Mouse (Mus musculus) lung, embryonic 14.5 days (tissue): ENCODE data around the gene Kcns3. TPM values are rescaled to one million over a fixed set of nuclear protein-coding genes. Genes with fewer than 3 reads are reported as not detected.
A peak's percentile ranks its signal among the peaks of the same experiment; 100 is the strongest.
"Not testable (repeated sequence)": the region's sequence is repeated elsewhere in the genome, so short reads cannot be mapped to it uniquely, and the experiment has no call there.

Experiments
- ATAC-seq: fragments of 200-750 bp; cut with Nextera tagmentation; 2 replicates; pipeline ENCODE4 v1.8.0; 2017; ENCODE audit warnings: mild to moderate bottlenecking, moderate TSS enrichment, moderate library complexity; ENCODE audit not compliant: insufficient read depth
- DNase-seq: peaks from one replicate; pipeline ENCODE4 v3.0.0-alpha.2; 2015
- H3K27ac ChIP-seq: fragments of 300-500 bp; sonication (generic); 2 replicates; pipeline ENCODE4 v1.5.1; 2014; ENCODE audit warnings: low read depth, mild to moderate bottlenecking, moderate library complexity
- H3K27me3 ChIP-seq: fragments of 300-500 bp; sonication (generic); 2 replicates; pipeline ENCODE4 v1.6.1; 2014; ENCODE audit warnings: low read length, control low read depth; ENCODE audit not compliant: insufficient read depth
- H3K36me3 ChIP-seq: fragments of 300-500 bp; sonication (generic); 2 replicates; pipeline ENCODE4 v1.6.1; 2014; ENCODE audit warnings: control low read depth; ENCODE audit not compliant: insufficient read depth
- H3K4me1 ChIP-seq: fragments of 300-500 bp; sonication (generic); 2 replicates; pipeline ENCODE4 v1.6.1; 2014; ENCODE audit warnings: antibody characterized with exemption, control low read depth; ENCODE audit not compliant: insufficient read depth
- H3K4me2 ChIP-seq: fragments of 300-500 bp; sonication (generic); 2 replicates; pipeline ENCODE4 v1.6.1; 2014; ENCODE audit warnings: mild to moderate bottlenecking
- H3K4me3 ChIP-seq: fragments of 300-500 bp; sonication (generic); 2 replicates; pipeline ENCODE4 v1.5.1; 2014; ENCODE audit warnings: low read depth, low read length
- H3K9ac ChIP-seq: fragments of 300-500 bp; sonication (generic); 2 replicates; pipeline ENCODE4 v1.6.1; 2014
- H3K9me3 ChIP-seq: fragments of 300-500 bp; sonication (generic); 2 replicates; pipeline ENCODE4 v1.6.1; 2016; ENCODE audit warnings: low read depth, low read length, control low read depth
- CTCF ChIP-seq: IDR thresholded peaks from 2 replicates; pipeline ENCODE4 v1.5.1; 2016; ENCODE audit warnings: antibody characterized with exemption, low read depth
- WGBS: fragments of 180-500 bp; shearing (Covaris S2); extraction: QIAGEN DNeasy Blood & Tissue Kit; methylation state at CpG from one replicate; pipeline ENCODE4 v1.1.7; 2014; 5-methylcytosine and 5-hydroxymethylcytosine counted together
- polyA plus RNA-seq: library from polyadenylated mRNA; unstranded; fragments of >200 nt; fragmentation: Nextera tagmentation; extraction: Ambion mirVana; gene quantifications from 2 replicates; pipeline ENCODE4 v1.2.1, GENCODE M21; 2014

The Kcns3 gene
- polyA plus RNA-seq, 1 experiment from 2014 or later, result 4.7 TPM

- DNase-seq, result peak; percentile 52
Measured at GRCm38 (mm10) chr12:11086866-11087265, 64.0 kb downstream of the Kcns3 start.

GRCm38 (mm10) chr12:11071079-11071478 lies 79.8 kb downstream of the Kcns3 start:
- H3K27me3 ChIP-seq, result no peaks in the 10 kb centered on the region
- DNase-seq (no peak), ATAC-seq (no peak)
- H3K9me3 ChIP-seq, result no peaks in the 10 kb centered on the region
- H3K4me3 ChIP-seq, result no peak overlapping the region
- H3K9ac ChIP-seq, result no peak overlapping the region
- no peak overlapping the region for H3K4me2 ChIP-seq
- H3K27ac ChIP-seq, result no peak overlapping the region
- no peaks in the 10 kb centered on the region for H3K4me1 ChIP-seq
- no peaks in the 10 kb centered on the region for H3K36me3 ChIP-seq
- TF ChIP-seq CTCF, result no peak
- 86% methylated on average over 2 of the region's 2 CpGs for WGBS

More at GRCm38 (mm10) chr12:11086866-11087265, 64.0 kb downstream of the Kcns3 start:
- 36% methylated on average over 5 of the region's 5 CpGs for WGBS
- TF ChIP-seq CTCF, result no peak
- H3K9ac ChIP-seq, result no peak overlapping the region
- H3K4me3 ChIP-seq, result no peak overlapping the region
- no peak overlapping the region for H3K27ac ChIP-seq
- no peaks in the 10 kb centered on the region for H3K9me3 ChIP-seq
- no peaks in the 10 kb centered on the region for H3K27me3 ChIP-seq
- no peak; the same call in 1 of the 2 replicates for ATAC-seq
- no peaks in the 10 kb centered on the region for H3K36me3 ChIP-seq
- no peaks in the 10 kb centered on the region for H3K4me1 ChIP-seq
- H3K4me2 ChIP-seq, result no peak overlapping the region

- Histone ChIP-seq H3K9me3 (no peaks in the 10 kb centered on the region), H3K4me2 (no peak overlapping the region), H3K27ac (no peak overlapping the region), H3K27me3 (no peaks in the 10 kb centered on the region), H3K4me3 (no peak overlapping the region), H3K9ac (no peak overlapping the region), H3K4me1 (no peaks in the 10 kb centered on the region), H3K36me3 (no peaks in the 10 kb centered on the region)
- no peak for TF ChIP-seq CTCF
- 69% methylated on average over 2 of the region's 2 CpGs for WGBS
- ATAC-seq, result no peak
- no peak for DNase-seq
Measured at GRCm38 (mm10) chr12:11066865-11067264, 84.0 kb downstream of the Kcns3 start.

DNA sequence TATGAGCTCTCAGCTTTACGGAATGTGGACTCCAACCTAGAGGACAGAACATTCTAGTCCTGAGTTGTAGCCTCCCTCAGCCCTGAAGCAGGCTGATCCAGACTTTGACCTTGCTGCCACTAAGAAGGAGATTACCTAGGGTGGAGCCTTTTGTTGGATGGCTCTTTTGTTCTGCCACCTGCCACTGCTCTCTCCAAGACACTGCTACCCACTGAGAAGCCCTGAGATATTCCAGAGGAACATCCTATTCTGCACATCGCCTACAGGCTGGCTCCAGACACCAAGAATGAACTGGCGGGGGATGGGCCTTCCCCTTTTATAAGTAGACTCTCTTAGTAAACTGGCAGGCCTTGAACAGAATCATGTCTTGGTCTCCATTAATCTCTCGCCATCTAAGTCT lies 98.2 kb downstream of the Kcns3 start:
- H3K36me3 ChIP-seq, H3K4me2 ChIP-seq, H3K9ac ChIP-seq, ATAC-seq, H3K4me1 ChIP-seq, DNase-seq, H3K4me3 ChIP-seq, H3K27ac ChIP-seq, H3K9me3 ChIP-seq, H3K27me3 ChIP-seq: not testable (repeated sequence)
- WGBS, result 85% methylated on average over 4 of the region's 4 CpGs

DNA sequence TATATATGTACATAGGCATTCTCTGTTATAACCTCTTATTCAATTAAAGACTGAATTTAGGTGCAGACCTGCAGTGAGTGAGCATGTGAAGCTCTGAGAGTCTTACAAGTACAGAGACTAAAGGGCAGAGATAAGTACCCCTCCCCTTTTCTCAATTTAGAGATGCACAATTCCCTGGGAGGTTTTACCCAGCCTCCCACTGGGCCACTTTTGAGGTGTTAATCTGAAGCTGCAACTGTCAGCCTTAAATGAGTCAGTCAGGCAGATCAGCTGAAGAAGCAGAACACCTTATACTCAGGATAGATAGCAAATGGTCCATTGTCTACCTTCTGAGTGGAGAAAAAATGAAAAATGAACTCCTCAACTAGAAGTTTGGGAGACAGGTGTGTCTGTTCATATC lies 109.0 kb downstream of the Kcns3 start:
- Histone ChIP-seq H3K4me2 (no peak overlapping the region), H3K9ac (no peak overlapping the region), H3K27ac (no peak overlapping the region), H3K4me3 (no peak overlapping the region), H3K27me3 (no peaks in the 10 kb centered on the region), H3K4me1 (no peaks in the 10 kb centered on the region), H3K36me3 (no peaks in the 10 kb centered on the region), H3K9me3 (no peaks in the 10 kb centered on the region)
- no peak for TF ChIP-seq CTCF
- ATAC-seq (no peak), DNase-seq (no peak)

Other genes starting within 250 kb of the Kcns3 start
- not detected in 2 replicates for gene Msgn1, start 57.9 kb upstream of the Kcns3 start, polyA plus RNA-seq
- gene Gen1, start 114.7 kb upstream of the Kcns3 start, polyA plus RNA-seq, result 15.6 and 16.4 TPM in 2 replicates
- gene Smc6, start 114.8 kb upstream of the Kcns3 start, polyA plus RNA-seq, result 133 and 138 TPM in 2 replicates